Mouse (Mus musculus) liver, adult 2 months (tissue): Measurements from ENCODE around the gene A630001G21Rik.

Experiments used
- CTCF ChIP-seq: fragments of 200-500 bp; IDR thresholded peaks from 2 replicates; pipeline ENCODE4 v1.5.1; 2011; ENCODE audit warnings: low read depth, low read length, control low read depth
- POLR2A ChIP-seq: fragments of 200-500 bp; IDR thresholded peaks from 2 replicates; pipeline ENCODE4 v1.6.1; 2011; ENCODE audit warnings: low read length, control low read depth; ENCODE audit not compliant: insufficient read depth; ENCODE audit errors: extremely low read depth

GRCm38 (mm10) chr1:85779428-85780180 lies 1.2 kb upstream of the A630001G21Rik start:
- TF ChIP-seq CTCF (no peak), POLR2A (no peak)
